Mouse (Mus musculus) liver, embryonic 15.5 days (tissue): Measurements from ENCODE around the gene Olfr586. TPM values are rescaled to one million over a fixed set of nuclear protein-coding genes. Genes with fewer than 3 reads are reported as not detected.

ENCODE experiments used
- ATAC-seq: fragments of 200-750 bp; cut with Nextera tagmentation; 2 replicates; pipeline ENCODE4 v1.8.0; 2017; ENCODE audit warnings: moderate number of reproducible peaks, mild to moderate bottlenecking, moderate library complexity; ENCODE audit not compliant: insufficient read depth
- H3K27ac ChIP-seq: fragments of 300-500 bp; sonication (generic); replicated peaks from 2 replicates; pipeline ENCODE4 v1.5.1; 2015; ENCODE audit warnings: mild to moderate bottlenecking, inconsistent platforms
- H3K27me3 ChIP-seq: fragments of 300-500 bp; sonication (generic); 2 replicates; pipeline ENCODE4 v1.6.1; 2015; ENCODE audit warnings: mild to moderate bottlenecking, inconsistent platforms
- H3K36me3 ChIP-seq: fragments of 300-500 bp; sonication (generic); replicated peaks from 2 replicates; pipeline ENCODE4 v1.6.1; 2015; ENCODE audit warnings: moderate library complexity, mild to moderate bottlenecking, inconsistent platforms
- H3K4me1 ChIP-seq: fragments of 300-500 bp; sonication (generic); replicated peaks from 2 replicates; pipeline ENCODE4 v1.6.1; 2015; ENCODE audit warnings: inconsistent platforms
- H3K4me2 ChIP-seq: fragments of 300-500 bp; sonication (generic); 2 replicates; pipeline ENCODE4 v1.6.1; 2015; ENCODE audit warnings: moderate library complexity, mild to moderate bottlenecking, inconsistent platforms
- H3K4me3 ChIP-seq: fragments of 300-500 bp; sonication (generic); replicated peaks from 2 replicates; pipeline ENCODE4 v1.5.1; 2015; ENCODE audit warnings: mild to moderate bottlenecking, inconsistent platforms
- H3K9ac ChIP-seq: fragments of 300-500 bp; sonication (generic); 2 replicates; pipeline ENCODE4 v1.6.1; 2015; ENCODE audit warnings: moderate library complexity, mild to moderate bottlenecking, inconsistent platforms
- H3K9me3 ChIP-seq: fragments of 300-500 bp; sonication (generic); replicated peaks from 2 replicates; pipeline ENCODE4 v1.6.1; 2016; ENCODE audit warnings: inconsistent platforms
- WGBS: fragments of 180-500 bp; shearing (Covaris S2); methylation state at CpG from one replicate; pipeline ENCODE4 v1.1.7; 2015; ENCODE audit warnings: mixed read lengths; ENCODE audit not compliant: insufficient replicate concordance; 5-methylcytosine and 5-hydroxymethylcytosine counted together
- polyA plus RNA-seq: library from polyadenylated mRNA; unstranded; fragments of >200 nt; fragmentation: Nextera tagmentation; extraction: Ambion mirVana; gene quantifications from 2 replicates; pipeline ENCODE4 v1.2.1, GENCODE M21; 2015

Gene Olfr586
- polyA plus RNA-seq, result not detected in 2 replicates

DNA sequence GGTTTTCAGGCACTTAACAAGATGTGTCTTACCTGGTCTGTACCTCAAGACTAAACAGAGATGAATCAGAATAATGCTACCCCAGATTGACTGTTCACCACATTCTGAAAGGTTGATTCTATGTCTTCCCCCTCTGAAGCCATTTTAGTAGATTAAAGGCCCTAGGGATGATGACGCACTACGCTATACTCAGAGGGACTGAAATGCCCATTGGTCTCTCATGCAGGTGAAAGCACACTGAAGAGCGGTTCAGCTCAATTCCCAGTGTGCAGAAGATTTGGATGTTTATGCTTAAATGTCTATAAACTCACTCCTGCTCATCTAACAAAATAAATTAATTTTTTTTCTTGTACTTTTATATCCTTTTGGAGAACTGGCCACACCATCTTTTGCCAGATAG, at the start of gene Olfr586:
Gene Olfr586 (minus strand): TSS at position 101 of the 400 bp plus-strand sequence.
- Histone ChIP-seq H3K4me3 (no peak within 1 kb of the TSS), H3K4me1 (no peaks in the 10 kb centered on the region), H3K27ac (no peak within 1 kb of the TSS), H3K9me3 (no peaks in the 10 kb centered on the region), H3K9ac (no peak within 1 kb of the TSS), H3K4me2 (no peak within 1 kb of the TSS), H3K36me3 (no peaks in the 10 kb centered on the region), H3K27me3 (no peaks in the 10 kb centered on the region)
- 68% methylated on average over 3 of the region's 3 CpGs for WGBS
- no peak for ATAC-seq

GRCm38 (mm10) chr7:103169697-103170096, 44.3 kb upstream of the Olfr586 start:
- WGBS, result 55% methylated on average over 5 of the region's 5 CpGs

GRCm38 (mm10) chr7:103156256-103156655, 30.8 kb upstream of the Olfr586 start, which contains the start of gene Olfr589:
TSS of gene Olfr589 (minus strand) at chr7:103156356.
- WGBS, result 33% methylated on average over 2 of the region's 2 CpGs

More at GRCm38 (mm10) chr7:103169697-103170096, 44.3 kb upstream of the Olfr586 start:
- Histone ChIP-seq H3K4me2 (no peak overlapping the region), H3K27me3 (no peaks in the 10 kb centered on the region), H3K9ac (no peak overlapping the region), H3K27ac (no peak overlapping the region), H3K36me3 (no peaks in the 10 kb centered on the region), H3K9me3 (no peaks in the 10 kb centered on the region), H3K4me1 (no peaks in the 10 kb centered on the region), H3K4me3 (no peak overlapping the region)
- no peak for ATAC-seq

DNA sequence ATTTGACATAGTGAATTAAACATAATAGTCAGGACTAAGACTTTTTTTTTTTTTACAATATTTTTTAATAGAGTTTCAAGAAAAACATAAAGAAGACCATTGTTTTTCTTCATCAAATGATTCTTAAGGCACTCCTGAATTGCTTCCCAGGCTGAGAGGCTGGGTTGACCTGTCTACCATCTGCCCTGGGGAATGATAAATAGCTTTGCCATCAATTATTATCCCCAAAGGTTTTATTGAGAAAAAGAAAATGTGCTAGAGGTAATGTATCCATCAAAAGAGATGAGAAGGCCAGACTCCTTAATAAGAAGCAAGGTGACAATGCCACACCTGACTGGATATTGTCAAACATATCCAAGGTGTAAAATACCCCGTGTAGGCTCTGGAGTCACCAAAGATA, 15.1 kb upstream of the Olfr586 start, which contains the start of gene Olfr588-ps1:
Gene Olfr588-ps1 (plus strand): TSS at position 301 of the 400 bp plus-strand sequence.
- no peaks in the 10 kb centered on the region for H3K9me3 ChIP-seq
- no peaks in the 10 kb centered on the region for H3K4me1 ChIP-seq
- H3K4me3 ChIP-seq, result no peak within 1 kb of the TSS
- no peak within 1 kb of the TSS for H3K4me2 ChIP-seq
- no peak within 1 kb of the TSS for H3K9ac ChIP-seq
- ATAC-seq, result no peak
- H3K27me3 ChIP-seq, result no peaks in the 10 kb centered on the region
- H3K27ac ChIP-seq, result no peak within 1 kb of the TSS
- 70% methylated on average over 1 of the region's 1 CpGs for WGBS
- H3K36me3 ChIP-seq, result no peaks in the 10 kb centered on the region

More at GRCm38 (mm10) chr7:103156256-103156655, 30.8 kb upstream of the Olfr586 start, which contains the start of gene Olfr589:
- H3K9me3 ChIP-seq, result no peaks in the 10 kb centered on the region
- no peak for ATAC-seq
- H3K9ac ChIP-seq, result no peak within 1 kb of the TSS
- H3K27me3 ChIP-seq, result no peaks in the 10 kb centered on the region
- H3K4me2 ChIP-seq, result no peak within 1 kb of the TSS
- H3K4me1 ChIP-seq, result no peaks in the 10 kb centered on the region
- H3K27ac ChIP-seq, result no peak within 1 kb of the TSS
- H3K4me3 ChIP-seq, result no peak within 1 kb of the TSS
- H3K36me3 ChIP-seq, result no peaks in the 10 kb centered on the region

DNA sequence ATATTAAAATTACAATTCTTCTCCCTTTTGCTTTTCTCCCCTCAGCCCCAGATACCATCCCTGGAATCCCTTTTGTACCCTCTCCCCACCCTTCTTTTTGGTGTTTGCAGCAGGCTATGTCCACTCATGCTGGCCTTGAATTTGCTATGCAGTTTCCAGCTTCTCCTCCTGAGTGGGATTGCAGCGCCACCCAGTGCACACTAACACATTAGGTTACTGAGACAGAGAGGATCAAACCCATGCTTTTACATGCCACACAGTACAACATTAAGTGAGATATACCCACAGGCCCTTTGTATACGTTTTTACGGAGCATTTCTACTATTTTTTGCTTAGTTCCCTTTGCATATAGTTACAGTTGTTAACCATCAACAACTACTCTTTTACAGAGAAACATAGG, 6.0 kb downstream of the Olfr586 start:
- Histone ChIP-seq H3K27me3 (no peaks in the 10 kb centered on the region), H3K36me3 (no peaks in the 10 kb centered on the region), H3K9ac (no peak overlapping the region), H3K27ac (no peak overlapping the region), H3K4me1 (no peaks in the 10 kb centered on the region), H3K4me2 (no peak overlapping the region), H3K9me3 (no peaks in the 10 kb centered on the region), H3K4me3 (no peak overlapping the region)
- 40% methylated on average over 3 of the region's 3 CpGs for WGBS
- ATAC-seq, result no peak

DNA sequence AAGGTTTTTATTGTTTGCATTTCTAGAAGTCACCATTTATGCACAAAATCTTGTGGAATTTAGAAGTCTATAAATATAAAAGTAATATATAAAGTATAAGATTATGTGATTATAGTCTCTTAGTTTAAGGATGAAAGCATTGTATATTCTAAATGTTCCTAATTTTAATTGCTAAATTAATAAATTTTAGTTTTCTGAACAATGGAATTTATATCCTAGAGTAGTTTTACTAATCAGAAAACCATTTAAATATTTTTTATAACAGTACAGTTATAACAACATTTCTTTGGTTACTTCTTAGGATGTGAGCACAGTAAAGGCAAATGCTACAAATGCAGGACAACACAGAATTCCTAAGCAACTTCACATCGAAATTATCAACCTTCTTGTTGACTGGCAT, 28.0 kb downstream of the Olfr586 start, which contains the start of gene Olfr585:
Gene Olfr585 (plus strand): TSS at position 301 of the 400 bp plus-strand sequence.
- Histone ChIP-seq H3K27me3 (no peaks in the 10 kb centered on the region), H3K27ac (no peak within 1 kb of the TSS), H3K4me2 (no peak within 1 kb of the TSS), H3K4me3 (no peak within 1 kb of the TSS), H3K9ac (no peak within 1 kb of the TSS), H3K4me1 (no peaks in the 10 kb centered on the region), H3K9me3 (no peaks in the 10 kb centered on the region), H3K36me3 (no peaks in the 10 kb centered on the region)
- WGBS, result 58% methylated on average over 1 of the region's 1 CpGs
- ATAC-seq, result no peak

GRCm38 (mm10) chr7:103081585-103081984, 43.9 kb downstream of the Olfr586 start, which contains the start of gene Olfr584:
TSS of gene Olfr584 (plus strand) at chr7:103081885.
- Histone ChIP-seq H3K4me1 (no peaks in the 10 kb centered on the region), H3K27ac (no peak within 1 kb of the TSS), H3K9ac (no peak within 1 kb of the TSS), H3K9me3 (no peaks in the 10 kb centered on the region), H3K4me2 (no peak within 1 kb of the TSS), H3K36me3 (no peaks in the 10 kb centered on the region), H3K4me3 (no peak within 1 kb of the TSS), H3K27me3 (no peaks in the 10 kb centered on the region)
- WGBS, result 57% methylated on average over 1 of the region's 1 CpGs
- no peak for ATAC-seq

Other genes with a start within 250 kb of the Olfr586 start
- gene Olfr568, start 248.5 kb downstream of the Olfr586 start, polyA plus RNA-seq, result not detected in 2 replicates
- not detected in 2 replicates for gene Olfr569, start 234.8 kb downstream of the Olfr586 start, polyA plus RNA-seq
- gene Olfr570, start 231.1 kb downstream of the Olfr586 start, polyA plus RNA-seq, result not detected in 2 replicates
- not detected in 2 replicates for gene Olfr571, start 208.1 kb downstream of the Olfr586 start, polyA plus RNA-seq
- not detected in 2 replicates for gene Olfr572, start 201.2 kb downstream of the Olfr586 start, polyA plus RNA-seq
- gene Olfr573-ps1, start 183.1 kb downstream of the Olfr586 start, polyA plus RNA-seq, result not detected in 2 replicates
- not detected in 2 replicates for gene Olfr574, start 177.2 kb downstream of the Olfr586 start, polyA plus RNA-seq
- gene Olfr575, start 166.9 kb downstream of the Olfr586 start, polyA plus RNA-seq, result not detected in 2 replicates
- not detected in 2 replicates for gene Olfr576, start 163.0 kb downstream of the Olfr586 start, polyA plus RNA-seq
- not detected in 2 replicates for gene Olfr577, start 149.7 kb downstream of the Olfr586 start, polyA plus RNA-seq
- not detected in 2 replicates for gene Olfr578, start 136.3 kb downstream of the Olfr586 start, polyA plus RNA-seq
- not detected in 2 replicates for gene Olfr582, start 87.6 kb downstream of the Olfr586 start, polyA plus RNA-seq
- gene Olfr583, start 74.3 kb downstream of the Olfr586 start, polyA plus RNA-seq, result not detected in 2 replicates
- gene Olfr584, start 43.8 kb downstream of the Olfr586 start, polyA plus RNA-seq, result not detected in 2 replicates
- not detected in 2 replicates for gene Olfr585, start 27.9 kb downstream of the Olfr586 start, polyA plus RNA-seq
- gene Olfr588-ps1, start 15.2 kb upstream of the Olfr586 start, polyA plus RNA-seq, result not detected in 2 replicates
- not detected in 2 replicates for gene Olfr589, start 30.7 kb upstream of the Olfr586 start, polyA plus RNA-seq
- gene Olfr591, start 52.7 kb upstream of the Olfr586 start, polyA plus RNA-seq, result not detected in 2 replicates
- gene Olfr592, start 59.2 kb upstream of the Olfr586 start, polyA plus RNA-seq, result not detected in 2 replicates
- not detected in 2 replicates for gene Olfr593, start 86.2 kb upstream of the Olfr586 start, polyA plus RNA-seq
- not detected in 2 replicates for gene Olfr594, start 91.4 kb upstream of the Olfr586 start, polyA plus RNA-seq
- gene Usp17ld, start 126.9 kb upstream of the Olfr586 start, polyA plus RNA-seq, result not detected in 2 replicates
- not detected in 2 replicates for gene Olfr596, start 180.0 kb upstream of the Olfr586 start, polyA plus RNA-seq
- gene Olfr597, start 190.7 kb upstream of the Olfr586 start, polyA plus RNA-seq, result not detected in 2 replicates
- not detected in 2 replicates for gene Olfr598, start 197.9 kb upstream of the Olfr586 start, polyA plus RNA-seq
- not detected in 2 replicates for gene Olfr599, start 210.3 kb upstream of the Olfr586 start, polyA plus RNA-seq
- gene Olfr600, start 224.0 kb upstream of the Olfr586 start, polyA plus RNA-seq, result not detected in 2 replicates
- not detected in 2 replicates for gene Olfr601, start 237.0 kb upstream of the Olfr586 start, polyA plus RNA-seq